Mouse (Mus musculus) kidney, embryonic 16.5 days (tissue): Measurements from ENCODE around the gene Nxpe5. TPM values are rescaled to one million over a fixed set of nuclear protein-coding genes. Genes with fewer than 3 reads are reported as not detected.

Source experiments
- ATAC-seq: fragments of 200-750 bp; cut with Nextera tagmentation; 2 replicates; pipeline ENCODE4 v1.8.0; 2017; ENCODE audit warnings: moderate TSS enrichment; ENCODE audit not compliant: low FRiP score, low TSS enrichment
- H3K27ac ChIP-seq: fragments of 300-500 bp; sonication (generic); 2 replicates; pipeline ENCODE4 v1.5.1; 2014; ENCODE audit warnings: low read length
- H3K27me3 ChIP-seq: fragments of 300-500 bp; sonication (generic); 2 replicates; pipeline ENCODE4 v1.6.1; 2014; ENCODE audit warnings: low read length, control low read depth, mixed read lengths; ENCODE audit not compliant: insufficient read depth
- H3K36me3 ChIP-seq: fragments of 300-500 bp; sonication (generic); 2 replicates; pipeline ENCODE4 v1.6.1; 2014; ENCODE audit warnings: low read length, control low read depth, mixed read lengths; ENCODE audit not compliant: insufficient read depth
- H3K4me1 ChIP-seq: fragments of 300-500 bp; sonication (generic); 2 replicates; pipeline ENCODE4 v1.6.1; 2014; ENCODE audit warnings: low read length, control low read depth, mixed read lengths; ENCODE audit not compliant: insufficient read depth
- H3K4me2 ChIP-seq: fragments of 300-500 bp; sonication (generic); replicated peaks from 2 replicates; pipeline ENCODE4 v1.6.1; 2014; ENCODE audit warnings: low read depth, low read length
- H3K4me3 ChIP-seq: fragments of 300-500 bp; sonication (generic); 2 replicates; pipeline ENCODE4 v1.5.1; 2014; ENCODE audit warnings: mild to moderate bottlenecking, low read length
- H3K9ac ChIP-seq: fragments of 300-500 bp; sonication (generic); replicated peaks from 2 replicates; pipeline ENCODE4 v1.6.1; 2014; ENCODE audit warnings: low read length
- H3K9me3 ChIP-seq: fragments of 300-500 bp; sonication (generic); 2 replicates; pipeline ENCODE4 v1.6.1; 2016; ENCODE audit warnings: low read length, control low read depth
- WGBS: fragments of 180-500 bp; shearing (Covaris S2); extraction: QIAGEN DNeasy Blood & Tissue Kit; methylation state at CpG from one replicate; pipeline ENCODE4 v1.1.7; 2014; 5-methylcytosine and 5-hydroxymethylcytosine counted together
- polyA plus RNA-seq: library from polyadenylated mRNA; unstranded; fragments of >200 nt; fragmentation: Nextera tagmentation; extraction: Ambion mirVana; gene quantifications from 2 replicates; pipeline ENCODE4 v1.2.1, GENCODE M21; 2015

The Nxpe5 gene
- polyA plus RNA-seq, 1 experiment from 2014 or later: 0.06 TPM

DNA sequence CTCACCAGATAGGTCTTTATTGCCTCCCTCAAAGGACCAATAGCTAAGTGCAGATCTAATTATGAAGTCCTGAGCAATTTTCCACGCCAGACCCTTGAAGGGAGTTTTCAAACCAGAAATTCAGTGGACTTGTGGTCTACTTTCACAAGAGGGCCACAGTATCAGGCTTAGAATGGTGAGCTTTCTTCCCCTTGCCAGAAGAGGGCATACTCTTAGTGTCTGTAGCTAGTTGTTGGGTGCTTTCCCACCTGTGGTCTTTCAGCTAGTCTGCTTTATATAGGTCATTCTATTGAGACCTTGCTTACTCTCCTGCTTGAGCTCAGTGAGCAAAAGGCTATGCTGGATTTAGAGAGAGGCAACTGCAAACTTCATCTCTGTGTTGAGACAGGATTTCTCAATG, 57.8 kb downstream of the Nxpe5 start:
- Histone ChIP-seq H3K27ac (no peak overlapping the region), H3K4me1 (peaks cover 12% of the 10 kb centered on the region; the same call in 1 of the 2 replicates), H3K27me3 (no peaks in the 10 kb centered on the region), H3K4me3 (no peak overlapping the region), H3K4me2 (no peak overlapping the region), H3K36me3 (no peaks in the 10 kb centered on the region), H3K9me3 (peaks cover 5% of the 10 kb centered on the region; the same call in 1 of the 2 replicates), H3K9ac (no peak overlapping the region)
- ATAC-seq: no peak
- 65% methylated on average over 1 of the region's 1 CpGs for WGBS

DNA sequence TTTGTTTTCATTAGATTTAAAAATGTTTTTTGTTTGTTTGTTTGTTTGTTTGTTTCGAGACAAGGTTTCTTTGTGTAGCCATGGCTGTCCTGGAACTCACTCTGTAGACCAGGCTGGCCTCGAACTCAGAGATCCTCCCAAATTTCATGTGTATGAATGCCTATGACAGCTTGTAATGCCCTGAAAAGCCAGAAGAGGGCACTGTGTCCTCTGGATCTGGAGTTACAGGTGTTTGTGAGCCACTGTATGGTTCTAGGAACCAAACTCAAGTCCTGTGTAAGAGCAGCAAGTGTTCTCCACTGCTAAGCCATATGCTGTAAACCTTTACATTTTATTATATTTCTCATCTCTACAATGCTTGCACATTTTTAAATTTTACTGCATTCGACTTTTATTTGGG, 62.2 kb downstream of the Nxpe5 start:
- Histone ChIP-seq H3K9me3 (no peaks in the 10 kb centered on the region), H3K9ac (no peak overlapping the region), H3K27ac (no peak overlapping the region), H3K4me3 (no peak overlapping the region), H3K4me2 (no peak overlapping the region), H3K36me3 (no peaks in the 10 kb centered on the region), H3K27me3 (no peaks in the 10 kb centered on the region), H3K4me1 (no peaks in the 10 kb centered on the region)
- no peak for ATAC-seq
- 80% methylated on average over 3 of the region's 3 CpGs for WGBS

DNA sequence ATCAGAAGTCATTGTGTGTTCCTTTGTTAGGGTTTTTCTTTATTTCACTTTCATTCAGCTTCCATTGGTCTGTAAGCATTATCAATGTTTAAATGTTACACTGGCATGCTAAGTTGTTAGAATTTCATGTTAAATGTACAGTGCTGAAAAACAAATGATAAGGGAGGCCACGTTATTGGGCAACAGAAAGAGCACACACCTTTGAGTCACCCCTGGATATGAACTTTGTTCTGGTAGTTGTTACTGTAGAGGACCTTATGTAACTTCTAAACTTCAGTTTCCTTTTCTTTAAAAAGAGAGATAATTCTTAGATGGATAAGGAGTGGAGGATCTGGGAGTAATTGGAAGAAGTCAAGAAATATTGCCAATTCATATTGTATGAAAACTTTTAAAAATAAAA, 65.9 kb downstream of the Nxpe5 start:
- H3K4me1 ChIP-seq: no peaks in the 10 kb centered on the region
- WGBS: 77% methylated on average over 1 of the region's 1 CpGs
- no peak overlapping the region for H3K4me2 ChIP-seq
- H3K27me3 ChIP-seq: no peaks in the 10 kb centered on the region
- ATAC-seq: no peak
- H3K36me3 ChIP-seq: no peaks in the 10 kb centered on the region
- no peak overlapping the region for H3K27ac ChIP-seq
- H3K9ac ChIP-seq: no peak overlapping the region
- no peak overlapping the region for H3K4me3 ChIP-seq
- no peaks in the 10 kb centered on the region for H3K9me3 ChIP-seq

DNA sequence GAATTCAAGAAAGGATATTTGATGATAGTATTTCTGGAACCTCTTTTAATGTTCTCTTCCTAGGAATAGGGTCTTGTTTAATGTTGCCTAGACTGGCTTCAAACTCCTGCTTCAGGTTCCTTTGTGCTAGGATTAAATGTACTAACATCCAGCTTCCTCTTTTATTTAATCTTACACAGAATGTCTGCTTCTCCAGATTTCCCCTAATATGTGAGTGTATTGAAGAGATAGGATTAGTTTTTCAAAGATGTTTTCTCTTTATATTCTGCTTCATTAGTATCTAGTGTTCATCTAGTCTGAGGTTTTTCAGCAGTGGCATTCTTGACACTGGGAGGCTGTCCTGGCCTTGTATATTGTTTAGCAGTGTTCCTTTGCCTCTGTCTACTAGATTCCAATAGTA, 68.5 kb downstream of the Nxpe5 start:
- no peaks in the 10 kb centered on the region for H3K27me3 ChIP-seq
- H3K9ac ChIP-seq: no peak overlapping the region
- H3K4me3 ChIP-seq: no peak overlapping the region
- H3K36me3 ChIP-seq: no peaks in the 10 kb centered on the region
- no peak overlapping the region for H3K4me2 ChIP-seq
- no peaks in the 10 kb centered on the region for H3K9me3 ChIP-seq
- H3K4me1 ChIP-seq: no peaks in the 10 kb centered on the region
- ATAC-seq: no peak
- H3K27ac ChIP-seq: no peak overlapping the region

DNA sequence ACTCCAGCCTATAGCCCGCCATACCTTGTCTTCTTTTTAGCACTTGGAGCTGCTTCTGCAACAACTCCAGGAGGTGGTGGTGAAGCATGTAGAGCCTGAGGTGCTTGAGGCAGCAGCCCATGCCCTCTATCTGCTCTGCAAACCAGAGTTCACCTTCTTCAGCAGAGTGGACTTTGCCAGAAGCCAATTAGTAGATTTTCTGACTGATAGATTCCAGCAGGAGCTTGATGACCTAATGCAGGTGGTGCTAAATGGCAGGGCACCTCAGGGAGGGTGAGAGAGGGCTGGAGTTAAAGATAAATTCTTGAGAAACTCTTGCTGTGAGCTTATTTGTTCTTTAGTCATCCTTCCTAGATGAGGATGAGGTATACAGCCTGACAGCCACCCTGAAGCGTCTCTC, 73.9 kb downstream of the Nxpe5 start:
- WGBS: 74% methylated on average over 2 of the region's 2 CpGs
- ATAC-seq: no peak

More for the DNA sequence above, 73.9 kb downstream of the Nxpe5 start:
- Histone ChIP-seq H3K9ac (no peak overlapping the region), H3K27me3 (no peaks in the 10 kb centered on the region), H3K4me1 (no peaks in the 10 kb centered on the region), H3K36me3 (no peaks in the 10 kb centered on the region), H3K9me3 (no peaks in the 10 kb centered on the region), H3K27ac (no peak overlapping the region), H3K4me2 (no peak overlapping the region), H3K4me3 (no peak overlapping the region)

Other genes with a start within 250 kb of the Nxpe5 start
- not detected in 2 replicates for gene Azgp1, start 244.4 kb upstream of the Nxpe5 start, polyA plus RNA-seq
- not detected in 2 replicates for gene Smok3a, start 204.6 kb upstream of the Nxpe5 start, polyA plus RNA-seq
- not detected in 2 replicates for gene Smok3b, start 204.5 kb upstream of the Nxpe5 start, polyA plus RNA-seq
- gene Smok3c, start 172.7 kb upstream of the Nxpe5 start, polyA plus RNA-seq: not detected in 2 replicates
- 22.7 and 25.7 TPM in 2 replicates for gene Zkscan1, start 140.8 kb upstream of the Nxpe5 start, polyA plus RNA-seq
- gene Zscan21, start 109.0 kb upstream of the Nxpe5 start, polyA plus RNA-seq: 73.4 and 76.4 TPM in 2 replicates
- gene Zfp113, start 70.2 kb upstream of the Nxpe5 start, polyA plus RNA-seq: 22.1 and 29.5 TPM in 2 replicates
- gene Cops6, start 64.8 kb upstream of the Nxpe5 start, polyA plus RNA-seq: 348 and 375 TPM in 2 replicates
- gene Ap4m1, start 53.9 kb upstream of the Nxpe5 start, polyA plus RNA-seq: 26.1 and 29.5 TPM in 2 replicates
- gene Mcm7, start 53.5 kb upstream of the Nxpe5 start, polyA plus RNA-seq: 223 and 230 TPM in 2 replicates
- 104 and 109 TPM in 2 replicates for gene Taf6, start 38.4 kb upstream of the Nxpe5 start, polyA plus RNA-seq
- gene Cnpy4, start 38.4 kb upstream of the Nxpe5 start, polyA plus RNA-seq: 64.7 and 67.0 TPM in 2 replicates
- 9.6 and 11.2 TPM in 2 replicates for gene Mblac1, start 31.6 kb upstream of the Nxpe5 start, polyA plus RNA-seq
- gene Lamtor4, start 29.6 kb downstream of the Nxpe5 start, polyA plus RNA-seq: 61.2 and 70.0 TPM in 2 replicates
- 5.0 and 6.6 TPM in 2 replicates for gene BC037034, start 38.1 kb downstream of the Nxpe5 start, polyA plus RNA-seq
- gene Gal3st4, start 46.9 kb downstream of the Nxpe5 start, polyA plus RNA-seq: 2.3 and 2.7 TPM in 2 replicates
- 0.15 and 0.28 TPM in 2 replicates for gene Gm43720, start 54.1 kb downstream of the Nxpe5 start, polyA plus RNA-seq
- gene Gpc2, start 54.1 kb downstream of the Nxpe5 start, polyA plus RNA-seq: 31.2 and 32.8 TPM in 2 replicates
- gene Stag3, start 54.3 kb downstream of the Nxpe5 start, polyA plus RNA-seq: 4.3 TPM in 2 replicates
- gene Pvrig, start 116.1 kb downstream of the Nxpe5 start, polyA plus RNA-seq: 0.17 TPM in 1 of 2 replicates, not detected in the other
- gene Zfp157, start 215.6 kb downstream of the Nxpe5 start, polyA plus RNA-seq: 35.3 and 44.1 TPM in 2 replicates